Mouse (Mus musculus) cerebellum, postnatal 14 days (tissue): Measurements from ENCODE around the gene Trim68.
"Not testable (repeated sequence)": the region's sequence is repeated elsewhere in the genome, so short reads cannot be mapped to it uniquely, and the experiment has no call there.

Experiments used
- DNase-seq, 2 experiments: peaks; one replicate each; pipeline ENCODE4 v3.0.0; 2021; ENCODE audit warnings: mixed read lengths in 2 of 2

Trim68 gene

DNA sequence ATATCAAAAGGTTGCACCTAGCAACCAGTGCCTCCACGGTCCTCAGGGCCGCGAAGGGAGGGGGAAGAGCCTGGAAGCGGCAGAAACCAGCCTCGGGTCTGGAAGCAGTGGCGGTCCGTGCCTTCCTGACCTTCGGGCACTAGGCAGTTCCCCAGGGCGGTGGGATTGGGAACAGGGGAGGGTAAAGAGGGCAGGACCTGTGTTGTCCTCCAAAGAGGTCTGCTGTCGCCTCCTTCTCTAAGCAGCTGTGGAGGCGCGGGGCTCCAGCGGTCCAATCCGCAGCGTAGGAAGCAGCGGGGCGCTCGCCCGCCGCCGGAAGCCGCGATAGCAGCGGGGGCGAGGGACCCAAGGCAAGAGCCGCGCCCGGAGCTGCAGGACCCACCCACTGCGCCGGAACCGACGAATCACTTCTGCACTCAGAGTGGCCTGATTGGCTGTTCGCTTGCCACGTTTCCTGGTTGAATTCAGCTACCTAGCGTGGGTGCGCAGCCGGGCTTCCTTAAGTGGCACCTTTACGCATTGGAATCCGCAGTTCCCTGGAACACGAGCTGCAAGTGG lies at the start of gene Trim68:
TSS of gene Trim68 (minus strand) at position 384 of the 558 bp plus-strand sequence.
- DNase-seq, result peak; percentile 80 to 84

DNA sequence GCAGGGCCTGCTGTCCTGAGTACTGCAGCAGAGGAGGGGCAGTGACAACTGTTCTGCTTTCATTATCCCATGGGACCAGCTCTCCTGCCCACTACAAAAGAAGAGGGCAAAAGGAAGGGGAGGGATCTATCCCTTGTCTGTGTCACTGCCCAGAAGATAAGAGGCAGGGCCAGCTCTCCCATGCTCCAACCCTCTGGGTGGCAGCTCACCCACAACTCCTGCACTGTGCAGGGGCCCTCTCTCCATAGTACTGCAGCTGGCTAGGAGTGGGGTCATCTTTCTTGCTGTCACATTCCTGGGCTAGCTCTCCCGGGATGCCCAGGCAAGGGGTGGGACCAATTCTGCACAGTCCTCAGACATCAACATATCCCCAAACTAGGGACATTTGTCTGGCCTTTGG lies 46.7 kb upstream of the Trim68 start:
- no peak for DNase-seq

DNA sequence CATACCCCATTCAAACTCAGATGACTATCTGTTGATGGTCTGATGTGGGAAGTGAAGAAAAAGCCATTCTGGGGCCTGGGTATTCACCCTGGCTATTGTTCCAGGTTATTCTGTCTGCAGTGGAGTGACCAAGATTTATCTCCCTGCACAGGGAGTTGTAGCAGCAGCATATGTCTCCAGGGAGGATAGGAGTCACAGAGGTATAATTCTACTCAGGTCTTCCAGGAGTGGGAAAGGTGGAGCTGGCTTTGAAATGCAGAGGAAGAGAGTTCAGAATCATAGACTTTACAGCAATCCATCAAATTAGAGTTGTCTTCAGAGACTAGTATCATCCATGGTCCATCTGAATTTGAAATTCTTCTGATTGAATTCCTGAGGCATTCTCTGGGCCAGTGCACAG lies 40.3 kb upstream of the Trim68 start, which contains the start of gene Olfr559:
TSS of gene Olfr559 (minus strand) at position 101 of the 400 bp plus-strand sequence.
- no peak for DNase-seq

DNA sequence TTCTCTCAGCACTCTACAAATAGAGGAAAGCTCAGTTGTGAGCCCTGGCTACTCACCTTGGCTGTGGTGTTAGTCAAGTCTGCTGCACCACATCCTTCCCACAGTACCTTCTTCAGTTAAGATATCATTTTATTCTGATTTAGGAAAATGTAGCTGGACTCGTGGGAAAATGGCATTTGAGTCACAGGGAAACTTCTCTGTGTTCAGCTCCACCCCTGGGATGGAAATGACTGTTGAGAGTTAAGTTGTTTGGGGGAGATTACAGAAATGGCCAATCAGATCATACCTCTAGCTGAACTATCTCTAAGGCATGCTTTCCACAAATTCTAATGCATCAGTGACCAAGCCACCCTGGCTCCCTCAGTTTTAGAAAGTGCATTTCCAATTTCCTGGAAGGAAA lies 31.8 kb upstream of the Trim68 start, which contains the start of gene Olfr33:
TSS of gene Olfr33 (minus strand) at position 101 of the 400 bp plus-strand sequence.
- no peak for DNase-seq

DNA sequence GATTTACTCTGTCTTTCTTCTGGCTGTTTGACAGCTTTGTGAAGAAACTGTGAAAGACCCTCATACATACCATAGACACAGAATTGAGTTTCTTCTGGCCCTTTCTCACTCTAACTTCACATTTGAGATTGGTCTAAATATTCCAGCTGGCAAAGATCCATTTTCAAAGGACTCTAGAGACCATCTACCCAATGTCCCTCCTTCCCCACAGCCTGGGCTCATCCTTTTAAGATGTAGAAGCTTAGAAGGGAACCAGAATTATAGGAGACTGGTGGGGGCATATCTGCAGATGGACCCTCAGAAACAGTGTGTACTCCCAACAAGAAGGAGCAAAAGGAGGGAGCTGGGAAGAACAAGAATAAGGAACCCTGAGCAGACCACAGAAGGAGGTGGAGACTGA lies 14.8 kb upstream of the Trim68 start, which contains the start of gene Olfr558:
TSS of gene Olfr558 (plus strand) at position 301 of the 400 bp plus-strand sequence.
- no peak for DNase-seq

DNA sequence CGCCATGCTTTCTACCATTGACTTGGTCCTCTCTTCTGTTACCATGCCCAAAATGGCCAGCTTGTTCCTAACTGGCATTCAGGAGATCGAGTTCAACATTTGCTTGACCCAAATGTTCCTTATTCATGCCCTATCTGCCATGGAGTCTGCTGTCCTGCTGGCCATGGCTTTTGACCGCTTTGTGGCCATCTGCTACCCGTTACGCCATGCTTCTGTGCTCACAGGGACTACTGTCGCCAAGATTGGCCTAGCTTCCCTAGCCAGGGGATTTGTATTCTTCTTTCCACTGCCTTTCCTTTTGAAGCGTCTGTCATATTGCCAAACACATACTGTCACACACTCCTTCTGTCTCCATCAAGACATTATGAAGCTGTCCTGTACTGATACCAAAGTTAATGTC lies 11.3 kb upstream of the Trim68 start:
- DNase-seq, result peak; percentile 58 to 69

DNA sequence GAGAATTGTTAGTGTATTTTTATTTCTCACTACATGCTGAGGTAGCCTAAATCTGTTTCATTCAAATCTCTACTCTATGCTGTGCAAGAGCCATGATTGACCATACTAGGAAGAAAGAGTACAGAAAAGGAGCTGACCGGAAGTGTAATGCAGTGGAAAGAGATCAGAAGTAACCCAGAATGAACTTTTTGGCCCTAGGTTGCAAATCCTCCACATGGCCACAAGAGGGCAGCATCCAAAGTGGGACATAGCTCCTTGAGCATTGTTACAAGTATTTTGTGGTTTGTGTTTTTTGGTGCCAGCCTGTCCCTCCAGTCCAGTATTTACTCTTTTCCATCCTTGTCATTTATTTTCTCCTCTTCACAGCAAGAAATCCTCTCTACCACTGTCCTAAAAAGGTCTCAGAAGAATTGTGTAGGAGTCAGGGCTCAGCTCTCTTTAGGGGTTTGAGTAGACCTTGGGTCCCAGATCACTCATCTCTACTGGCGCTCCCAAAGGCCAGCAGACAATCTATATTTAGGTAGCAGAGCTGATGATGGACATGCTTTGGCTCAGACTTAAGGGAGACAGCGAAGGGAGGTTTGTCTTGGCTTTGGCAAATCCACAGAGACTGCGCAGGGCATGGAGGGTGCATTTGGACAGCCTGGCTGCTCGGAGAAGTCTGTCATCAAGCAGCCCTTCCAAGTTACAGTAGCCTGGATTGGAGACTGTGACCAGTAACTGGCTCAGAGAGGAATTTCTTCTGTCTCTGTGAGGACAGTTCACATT lies 8.4 kb upstream of the Trim68 start, which contains the start of gene Olfr557:
TSS of gene Olfr557 (plus strand) at position 553 of the 768 bp plus-strand sequence.
- DNase-seq, result peak; percentile 56 to 60

DNA sequence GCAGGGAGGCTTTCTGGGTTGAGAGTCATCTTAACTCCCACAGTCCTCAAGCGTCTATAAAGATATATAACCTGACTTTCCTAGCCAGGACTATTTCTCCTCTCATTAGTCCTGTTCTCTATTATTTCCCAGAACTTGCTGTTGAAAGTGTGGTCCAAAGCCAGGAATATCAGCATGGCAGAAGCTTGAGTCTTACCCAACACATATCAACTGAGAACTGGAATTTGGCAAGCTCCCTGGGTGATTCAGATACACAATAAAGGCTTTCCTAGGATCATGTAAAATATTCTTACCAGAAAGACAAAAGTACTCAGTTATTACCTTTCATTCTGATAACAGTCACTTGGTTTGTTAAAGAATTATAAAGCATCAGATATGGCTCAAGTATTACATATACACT lies 5.2 kb downstream of the Trim68 start:
- no peak for DNase-seq

DNA sequence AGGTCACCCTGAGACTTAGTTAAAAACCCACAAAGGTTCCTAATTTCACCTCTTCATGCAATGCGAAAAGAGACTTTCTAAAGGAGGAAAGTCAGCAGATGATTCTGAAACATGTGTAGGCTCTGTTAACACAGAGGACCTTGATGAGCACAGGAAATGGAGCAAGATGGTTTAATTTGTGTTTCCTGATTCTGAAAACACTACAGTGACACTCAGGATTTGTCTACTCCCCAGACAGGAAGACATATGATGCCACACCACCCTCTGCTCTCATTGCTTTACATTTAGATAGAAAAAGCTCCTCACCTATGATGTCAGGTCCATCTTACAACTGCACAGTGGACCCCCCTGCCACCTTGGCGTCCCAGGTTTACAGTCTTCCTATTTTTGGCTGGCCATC lies 10.9 kb downstream of the Trim68 start:
- DNase-seq, result no peak

DNA sequence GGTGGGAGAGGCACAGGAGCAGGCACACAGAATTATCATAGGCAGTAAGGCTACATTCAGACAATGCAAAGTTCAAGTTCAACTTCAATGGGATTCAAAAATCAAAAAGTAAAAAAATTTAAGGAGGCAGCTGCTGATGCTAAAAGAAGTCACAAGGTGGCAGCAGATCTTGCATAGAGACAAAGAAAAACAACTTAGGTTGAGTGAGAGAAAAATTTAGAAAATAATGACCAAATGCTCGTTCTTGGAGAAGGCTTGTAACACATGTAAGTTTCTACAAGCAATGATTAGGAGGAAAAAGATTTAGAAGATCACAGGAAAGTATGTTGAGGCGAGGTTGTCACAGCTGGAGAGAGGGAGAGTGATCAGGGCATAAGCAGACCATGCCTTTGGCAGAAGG lies 21.7 kb downstream of the Trim68 start:
- peak; percentile 12 to 18 for DNase-seq

DNA sequence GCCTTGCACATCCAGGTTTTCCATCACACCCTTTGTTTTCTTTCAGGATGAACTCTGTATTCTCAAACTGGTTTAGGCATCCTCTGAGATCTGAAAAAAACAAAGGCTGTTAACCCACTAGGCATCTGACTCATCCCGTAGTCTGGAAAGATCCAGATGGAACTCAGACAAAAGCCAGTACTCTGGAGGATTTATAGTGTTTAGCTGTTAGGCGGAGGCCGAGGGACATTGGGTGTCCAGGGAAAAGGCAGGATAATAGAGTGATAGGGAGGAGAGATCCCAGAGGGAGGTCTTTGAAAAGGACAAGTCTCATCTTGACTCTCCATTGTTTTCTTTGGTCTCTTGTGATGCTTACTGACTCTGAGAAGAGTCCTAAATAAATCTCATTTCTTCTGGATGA lies 22.5 kb downstream of the Trim68 start, which contains the start of gene Olfr556:
TSS of gene Olfr556 (plus strand) at position 301 of the 400 bp plus-strand sequence.
- DNase-seq, result no peak

DNA sequence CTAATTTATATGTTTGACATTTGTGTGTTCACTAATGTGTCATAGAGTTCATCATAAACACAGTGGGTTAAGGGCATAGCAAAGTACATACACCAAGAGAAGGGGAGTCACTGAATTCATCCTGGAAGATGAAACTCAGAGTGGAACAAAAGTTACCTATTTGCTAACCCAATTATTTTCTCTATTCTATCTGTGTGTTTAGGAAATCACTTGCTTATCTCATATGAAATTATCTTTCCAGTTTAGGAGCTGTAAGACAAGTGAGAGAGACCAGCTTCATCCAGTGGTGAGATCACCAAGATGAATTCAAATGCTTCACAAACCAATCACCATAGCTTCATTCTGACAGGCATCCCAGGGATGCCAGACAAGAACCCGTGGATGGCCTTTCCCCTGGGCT lies 28.6 kb downstream of the Trim68 start, which contains the start of gene Olfr555:
TSS of gene Olfr555 (plus strand) at position 301 of the 400 bp plus-strand sequence.
- DNase-seq, result no peak

DNA sequence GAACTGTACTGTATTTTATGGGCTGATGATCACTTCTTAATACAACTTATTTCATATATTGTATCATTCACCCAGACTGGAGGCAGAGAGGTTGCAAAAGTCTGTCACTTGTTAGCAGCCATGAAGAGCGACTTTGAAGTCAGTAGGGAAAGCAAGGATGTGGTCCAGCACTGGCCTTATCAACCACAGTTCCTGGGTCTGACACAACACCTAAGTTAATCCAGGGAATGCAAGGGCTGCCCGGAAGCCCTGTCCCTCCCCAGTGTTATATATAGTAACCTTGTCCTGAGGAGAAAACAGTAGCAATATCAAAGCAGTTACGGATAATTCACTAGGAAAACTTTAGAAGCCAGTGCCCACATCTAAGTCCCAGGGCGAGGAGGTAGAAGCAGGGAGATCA lies 42.2 kb downstream of the Trim68 start:
- DNase-seq, result not testable (repeated sequence)

DNA sequence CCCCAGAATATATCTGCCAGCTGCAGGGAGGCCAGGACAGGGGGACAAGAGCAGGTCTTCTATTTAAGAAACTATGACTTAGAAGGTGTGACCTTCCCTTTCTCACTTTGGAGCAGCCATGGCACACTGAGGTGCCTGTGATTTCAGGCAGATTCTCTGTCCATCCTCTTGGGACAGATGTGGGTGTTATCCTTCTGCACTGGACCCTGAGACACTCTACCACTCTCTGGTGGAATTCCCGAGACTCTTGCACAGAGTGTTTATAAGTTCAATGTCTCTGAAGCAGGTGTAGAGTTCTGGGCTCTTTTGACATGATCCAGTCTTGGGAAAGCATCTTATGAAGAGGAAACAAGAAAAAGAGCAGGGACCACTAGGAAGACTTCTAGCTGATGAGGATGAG lies 49.0 kb downstream of the Trim68 start, which contains the start of gene Olfr554:
TSS of gene Olfr554 (plus strand) at position 301 of the 400 bp plus-strand sequence.
- DNase-seq, result no peak

DNA sequence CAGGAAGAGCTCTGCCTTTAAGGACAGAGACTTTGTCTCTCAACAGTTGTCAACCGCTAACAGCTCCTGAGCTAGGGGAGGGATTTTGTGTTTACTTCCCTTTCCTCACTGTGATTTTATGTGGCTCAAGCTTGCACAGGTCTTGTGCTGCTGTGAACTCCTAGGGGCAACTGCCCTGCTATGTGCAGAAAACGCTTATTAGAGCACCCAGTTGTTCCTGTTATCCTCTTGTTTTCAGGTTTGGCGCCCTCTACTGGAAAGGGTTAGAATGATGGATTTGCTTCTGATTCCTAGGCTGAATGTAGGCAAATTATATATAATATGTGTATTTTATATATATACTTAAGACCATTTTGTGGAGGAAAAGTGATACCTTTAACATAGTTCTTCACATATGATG lies 50.5 kb downstream of the Trim68 start:
- peak; percentile 62 to 65 for DNase-seq
